Mouse (Mus musculus) spleen, adult 2 months (tissue): ENCODE data around the gene Hk2.

ENCODE experiments used
- CTCF ChIP-seq: fragments of 200-500 bp; IDR thresholded peaks from 2 replicates; pipeline ENCODE4 v1.5.1; 2011; ENCODE audit warnings: mild to moderate bottlenecking, inconsistent platforms; ENCODE audit not compliant: insufficient read depth, insufficient read length, insufficient replicate concordance; ENCODE audit errors: extremely low read depth
- POLR2A ChIP-seq: fragments of 200-500 bp; IDR thresholded peaks from 2 replicates; pipeline ENCODE4 v1.6.1; 2011; ENCODE audit warnings: low read depth, low read length, inconsistent platforms

- no peak for TF ChIP-seq CTCF
- TF ChIP-seq POLR2A: no peak
These were observed 9.0 kb downstream of the Hk2 start for GRCm38 (mm10) chr6:82765261-82765660.
